Mouse (Mus musculus): ENCODE measurements around the gene Rab27a. TPM values are rescaled to one million over a fixed set of nuclear protein-coding genes. Genes with fewer than 3 reads are reported as not detected.

Rab27a gene
- polyA plus RNA-seq, 1 experiment from 2014 or later, result 2.9 TPM

GRCm38 (mm10) chr9:73012629-73013028 lies 32.0 kb upstream of the Rab27a start:
- in situ Hi-C loops (cut with MboI; ENCODE audit: low pct_unique_long_range_greater_than_20kb), result no loop called here
- H3K27me3 ChIP-seq, result no peaks in the 10 kb centered on the region
- no peak for TF ChIP-seq CTCF (IDR thresholded peaks at IDR 0.05)
- ATAC-seq, result no peak
- no peak for DNase-seq (ENCODE audit: low read depth, low spot score)
- CTCF ChIA-PET, result interaction anchor here (0.9 to 1.6 kb wide), 7 partner anchors 8 to 79 kb away, joined by 3 to 4 read pairs (median 3); no protein-coding TSS in a partner anchor
- POLR2A ChIA-PET, result interaction anchor here (0.5 kb wide), 1 partner anchor 213 kb away, joined by 3 read pairs; no protein-coding TSS in a partner anchor

GRCm38 (mm10) chr9:73014724-73015123 lies 29.9 kb upstream of the Rab27a start:
- POLR2A ChIA-PET, result no interaction called here
- CTCF ChIA-PET, result interaction anchor here (2.0 kb wide), 1 partner anchor 77 kb away, joined by 5 read pairs; no protein-coding TSS in a partner anchor
- DNase-seq (ENCODE audit: low read depth, low spot score) (no peak), ATAC-seq (no peak)
- no peak for TF ChIP-seq CTCF (IDR thresholded peaks at IDR 0.05)
- no peaks in the 10 kb centered on the region for H3K27me3 ChIP-seq
- in situ Hi-C loops (cut with MboI; ENCODE audit: low pct_unique_long_range_greater_than_20kb), result no loop called here

- no peak for DNase-seq (ENCODE audit: low read depth, low spot score)
- POLR2A ChIA-PET, result no interaction called here
- in situ Hi-C loops (cut with MboI; ENCODE audit: low pct_unique_long_range_greater_than_20kb), result no loop called here
- no peak for ATAC-seq
- H3K27me3 ChIP-seq, result no peaks in the 10 kb centered on the region
- no peak for TF ChIP-seq CTCF (IDR thresholded peaks at IDR 0.05)
- CTCF ChIA-PET, result no interaction called here
Observed at GRCm38 (mm10) chr9:73019841-73020240, 24.8 kb upstream of the Rab27a start.

GRCm38 (mm10) chr9:73020566-73021097 lies 24.0 kb upstream of the Rab27a start:
- in situ Hi-C loops (cut with MboI; ENCODE audit: low pct_unique_long_range_greater_than_20kb), result no loop called here
- no peak for TF ChIP-seq CTCF (IDR thresholded peaks at IDR 0.05)
- POLR2A ChIA-PET, result no interaction called here
- no peak for DNase-seq (ENCODE audit: low read depth, low spot score)
- no peak for ATAC-seq
- CTCF ChIA-PET, result interaction anchor here (1.2 kb wide), 1 partner anchor 8 kb away, joined by 3 read pairs; no protein-coding TSS in a partner anchor
- no peaks in the 10 kb centered on the region for H3K27me3 ChIP-seq

GRCm38 (mm10) chr9:73025818-73026636 lies 18.6 kb upstream of the Rab27a start:
- POLR2A ChIA-PET, result no interaction called here
- ATAC-seq (no peak), DNase-seq (ENCODE audit: low read depth, low spot score) (no peak)
- TF ChIP-seq CTCF (IDR thresholded peaks at IDR 0.05), result no peak
- in situ Hi-C loops (cut with MboI; ENCODE audit: low pct_unique_long_range_greater_than_20kb), result no loop called here
- no peaks in the 10 kb centered on the region for H3K27me3 ChIP-seq
- CTCF ChIA-PET, result interaction anchor here (0.9 kb wide), 1 partner anchor 45 kb away, joined by 4 read pairs; no protein-coding TSS in a partner anchor

GRCm38 (mm10) chr9:73030443-73030842 lies 14.2 kb upstream of the Rab27a start:
- no peaks in the 10 kb centered on the region for H3K27me3 ChIP-seq
- ChIA-PET POLR2A (no interaction called here), CTCF (no interaction called here)
- no peak for TF ChIP-seq CTCF (IDR thresholded peaks at IDR 0.05)
- no peak for ATAC-seq
- in situ Hi-C loops (cut with MboI; ENCODE audit: low pct_unique_long_range_greater_than_20kb), result no loop called here
- no peak for DNase-seq (ENCODE audit: low read depth, low spot score)

GRCm38 (mm10) chr9:73031421-73031820 lies 13.2 kb upstream of the Rab27a start:
- DNase-seq (ENCODE audit: low read depth, low spot score) (no peak), ATAC-seq (no peak)
- no peaks in the 10 kb centered on the region for H3K27me3 ChIP-seq
- ChIA-PET CTCF (no interaction called here), POLR2A (no interaction called here)
- in situ Hi-C loops (cut with MboI; ENCODE audit: low pct_unique_long_range_greater_than_20kb), result no loop called here
- no peak for TF ChIP-seq CTCF (IDR thresholded peaks at IDR 0.05)

GRCm38 (mm10) chr9:73033406-73033805 lies 11.2 kb upstream of the Rab27a start:
- no peak for TF ChIP-seq CTCF (IDR thresholded peaks at IDR 0.05)
- POLR2A ChIA-PET, result no interaction called here
- no peaks in the 10 kb centered on the region for H3K27me3 ChIP-seq
- no peak for DNase-seq (ENCODE audit: low read depth, low spot score)
- no peak for ATAC-seq
- CTCF ChIA-PET, result interaction anchor here (1.2 kb wide), 1 partner anchor 15 kb away, joined by 3 read pairs; no protein-coding TSS in a partner anchor
- in situ Hi-C loops (cut with MboI; ENCODE audit: low pct_unique_long_range_greater_than_20kb), result no loop called here

GRCm38 (mm10) chr9:73039222-73039945 lies 5.3 kb upstream of the Rab27a start:
- ATAC-seq, result peak; percentile 72
- ChIA-PET POLR2A (no interaction called here), CTCF (interaction anchor here (0.6 kb wide), 1 partner anchor 32 kb away, joined by 3 read pairs; no protein-coding TSS in a partner anchor)
- H3K27me3 ChIP-seq, result no peaks in the 10 kb centered on the region
- DNase-seq (ENCODE audit: low read depth, low spot score), result no peak
- in situ Hi-C loops (cut with MboI; ENCODE audit: low pct_unique_long_range_greater_than_20kb), result no loop called here
- TF ChIP-seq CTCF (IDR thresholded peaks at IDR 0.05), result no peak

- POLR2A ChIA-PET, result no interaction called here
- in situ Hi-C loops (cut with MboI; ENCODE audit: low pct_unique_long_range_greater_than_20kb), result loop anchor here (5.0 kb wide), 1 partner anchor 52 kb away; no protein-coding TSS in a partner anchor
- no peak for TF ChIP-seq CTCF (IDR thresholded peaks at IDR 0.05)
- no peaks in the 10 kb centered on the region for H3K27me3 ChIP-seq
- CTCF ChIA-PET, result no interaction called here
- DNase-seq (ENCODE audit: low read depth, low spot score) (no peak), ATAC-seq (no peak)
Observed at GRCm38 (mm10) chr9:73040080-73040479, 4.6 kb upstream of the Rab27a start, which contains the start of gene Pigb. TSS of gene Pigb (minus strand) at chr9:73040378.
